Mouse (Mus musculus) G1E-ER4 (cell line): ENCODE results near the gene Nrxn3. TPM values are rescaled to one million over a fixed set of nuclear protein-coding genes. Genes with fewer than 3 reads are reported as not detected.

Source experiments
- GATA1 ChIP-seq: IDR thresholded peaks from one replicate; pipeline ENCODE4 v1.8.0; 2012; ENCODE audit warnings: low read length, inconsistent platforms
- polyA plus RNA-seq: library from polyadenylated mRNA; stranded (reverse); fragments of >175 nt; gene quantifications from 2 replicates; pipeline ENCODE4 v1.2.3, GENCODE M21; 2012

Gene Nrxn3
- polyA plus RNA-seq, 1 experiment: not detected

DNA sequence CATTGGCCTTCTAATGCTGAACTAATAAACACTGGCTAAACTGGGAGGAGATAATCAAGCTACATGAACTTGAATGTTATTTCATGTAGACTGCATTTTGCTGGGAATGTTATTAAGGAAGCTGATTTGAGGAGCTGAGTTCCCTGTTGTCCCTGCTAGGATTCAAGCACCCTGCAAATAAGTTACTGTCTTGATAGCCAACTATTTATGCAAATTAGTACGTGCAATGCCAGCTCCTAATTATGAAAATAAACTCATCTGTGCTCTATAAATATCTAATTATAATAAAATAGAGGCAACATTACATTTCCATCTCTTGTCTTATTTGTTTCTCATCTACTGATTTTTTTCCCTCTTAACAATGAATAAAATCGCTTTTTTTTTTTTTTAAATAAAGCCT is 135.0 kb downstream of the Nrxn3 start:
- no peak for TF ChIP-seq GATA1

DNA sequence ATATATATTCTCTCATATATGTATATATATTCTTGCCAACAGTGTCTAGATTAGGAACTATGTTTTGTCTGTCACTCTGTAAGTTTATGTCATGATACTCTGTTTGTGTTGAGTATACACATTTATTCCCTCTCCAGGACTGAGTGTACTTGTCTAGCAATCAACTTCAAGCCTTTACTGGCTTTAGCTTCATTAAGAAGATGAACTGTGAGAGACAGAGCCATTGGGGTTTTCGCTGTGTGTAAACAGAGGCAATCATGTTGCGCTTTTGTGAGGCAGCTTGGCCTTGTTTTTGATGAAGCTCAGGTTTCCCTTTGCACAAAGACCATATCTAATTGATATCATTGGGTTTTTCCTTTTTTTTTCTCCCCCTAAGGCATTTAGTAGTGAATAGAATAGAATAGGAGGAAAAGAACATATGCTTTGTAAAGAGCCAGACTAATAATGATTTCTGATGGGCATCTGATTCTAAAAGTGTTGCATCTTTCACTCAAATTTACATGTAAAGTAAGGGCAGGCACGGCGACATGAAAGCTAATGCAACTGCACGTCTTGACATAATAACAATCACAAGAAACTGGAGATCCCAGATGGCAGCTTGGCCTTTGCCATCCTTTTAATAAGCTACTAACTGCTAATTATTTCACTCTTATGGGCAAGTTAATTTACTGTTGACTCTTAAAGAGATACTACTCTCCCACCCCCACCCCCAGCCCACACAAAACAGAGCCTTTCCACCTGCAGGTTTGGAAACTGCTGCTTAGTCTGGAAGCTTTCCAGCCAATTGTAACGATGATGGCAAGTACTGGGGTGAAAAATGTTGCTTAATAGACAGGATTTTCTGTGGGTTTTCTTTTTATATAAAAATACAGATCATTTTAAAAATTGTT is 137.0 kb downstream of the Nrxn3 start:
- no peak for TF ChIP-seq GATA1

DNA sequence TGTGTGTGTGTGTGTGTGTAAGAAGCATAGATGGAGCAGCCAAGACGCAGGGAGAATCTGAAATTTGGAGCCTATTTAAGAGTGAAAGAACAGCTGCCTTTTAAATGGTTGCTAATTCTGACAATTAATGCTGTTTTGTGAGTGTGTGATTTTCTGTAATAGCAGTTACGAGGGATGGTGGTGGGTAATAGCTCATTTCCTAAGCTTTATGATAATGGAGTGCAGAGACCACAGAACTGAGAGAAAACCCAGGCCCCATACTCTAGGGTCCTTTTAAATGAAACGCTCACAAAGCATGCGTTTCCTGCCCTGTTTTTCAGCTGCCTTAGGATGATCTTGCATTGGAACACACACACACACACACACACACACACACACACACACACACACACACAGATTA is 137.7 kb downstream of the Nrxn3 start:
- TF ChIP-seq GATA1: no peak

DNA sequence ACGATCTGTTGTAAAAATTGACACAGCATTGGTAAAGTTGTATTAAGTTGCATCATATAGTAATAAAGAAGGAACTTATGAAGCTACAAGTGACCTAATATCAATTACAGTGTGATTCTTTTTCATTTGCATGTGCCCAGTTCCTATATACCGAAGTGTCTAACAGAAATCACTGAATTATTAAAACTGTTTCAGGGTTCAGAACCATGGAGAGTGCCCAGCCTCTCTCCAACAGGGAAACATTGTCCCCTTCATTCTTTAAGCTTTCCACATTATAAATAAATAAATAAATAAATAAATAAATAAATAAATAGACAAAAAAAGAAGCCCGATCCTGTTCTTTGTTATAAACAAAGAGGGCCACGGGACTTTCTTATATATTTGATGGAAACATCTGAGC is 140.4 kb downstream of the Nrxn3 start:
- TF ChIP-seq GATA1: no peak

DNA sequence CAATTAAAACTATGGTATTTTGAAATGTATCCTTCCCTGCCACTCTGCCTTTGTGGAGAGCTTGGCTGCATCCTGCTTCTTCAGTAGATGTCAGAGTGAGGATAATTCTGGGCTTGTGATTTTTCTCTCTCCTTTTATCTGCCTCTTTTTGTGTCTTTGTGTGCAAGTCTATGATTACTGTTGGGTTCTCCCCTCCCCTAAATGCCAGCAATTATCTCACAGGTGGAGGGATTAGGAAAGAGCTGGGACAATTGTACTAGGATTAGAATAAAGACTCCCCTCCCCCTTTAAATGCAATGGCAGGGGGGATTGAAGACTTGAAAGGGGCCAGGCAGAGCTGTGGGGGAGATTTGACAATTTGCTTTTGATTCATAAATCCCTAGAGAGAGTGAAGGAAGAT is 145.6 kb downstream of the Nrxn3 start:
- no peak for TF ChIP-seq GATA1

DNA sequence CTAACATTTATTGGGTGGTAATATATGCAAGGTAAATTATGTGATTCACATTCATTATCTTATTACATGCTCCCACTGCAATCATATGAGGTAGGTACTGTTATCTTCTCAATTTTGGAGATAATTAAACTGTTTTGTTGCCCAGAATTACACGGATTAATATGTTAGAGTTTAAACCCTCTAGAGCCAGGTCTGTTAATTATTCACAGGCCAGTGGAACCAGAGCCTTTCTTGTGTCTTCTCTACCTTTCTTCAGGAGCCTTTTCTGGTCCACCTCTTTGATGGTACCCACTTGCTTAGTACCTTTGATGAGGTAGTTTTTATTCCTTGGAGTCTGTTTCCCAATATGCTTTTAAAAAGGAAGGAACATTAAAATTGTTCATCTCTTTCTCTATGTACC is 174.7 kb downstream of the Nrxn3 start:
- no peak for TF ChIP-seq GATA1

DNA sequence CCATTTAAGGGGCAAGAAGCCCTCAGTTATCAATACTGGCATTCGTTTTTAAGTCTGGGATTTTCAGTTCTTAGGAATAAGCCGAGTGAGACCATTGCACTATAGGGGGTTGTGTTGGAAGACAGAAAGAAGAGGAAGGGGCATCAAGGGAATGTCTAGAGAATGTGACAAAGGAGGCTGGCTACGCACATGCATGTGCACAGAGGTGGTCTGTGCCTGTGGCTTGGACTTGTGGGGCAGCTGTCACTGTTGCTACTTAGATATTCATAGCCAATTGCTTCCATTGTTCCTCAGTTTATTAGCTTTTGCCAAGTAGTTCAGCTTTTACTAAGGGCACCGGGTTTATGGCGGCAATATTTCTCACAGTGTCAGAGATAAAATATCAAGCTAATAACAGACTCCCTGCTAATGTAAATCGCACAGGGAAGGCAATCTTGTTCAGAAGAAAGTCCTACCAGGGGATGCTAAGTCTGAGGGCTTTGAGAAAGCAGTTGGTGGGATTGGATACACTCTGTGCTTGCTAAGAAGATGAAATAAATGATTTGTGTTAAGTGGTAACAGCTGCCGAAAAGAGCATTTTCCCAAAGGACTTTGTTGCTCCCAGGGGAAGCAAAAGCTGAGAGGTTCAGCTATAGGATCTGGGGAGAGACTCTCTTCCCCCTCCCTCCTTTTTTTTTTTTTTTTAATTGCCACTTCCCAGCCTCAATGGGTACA is 177.5 kb downstream of the Nrxn3 start:
- no peak for TF ChIP-seq GATA1

DNA sequence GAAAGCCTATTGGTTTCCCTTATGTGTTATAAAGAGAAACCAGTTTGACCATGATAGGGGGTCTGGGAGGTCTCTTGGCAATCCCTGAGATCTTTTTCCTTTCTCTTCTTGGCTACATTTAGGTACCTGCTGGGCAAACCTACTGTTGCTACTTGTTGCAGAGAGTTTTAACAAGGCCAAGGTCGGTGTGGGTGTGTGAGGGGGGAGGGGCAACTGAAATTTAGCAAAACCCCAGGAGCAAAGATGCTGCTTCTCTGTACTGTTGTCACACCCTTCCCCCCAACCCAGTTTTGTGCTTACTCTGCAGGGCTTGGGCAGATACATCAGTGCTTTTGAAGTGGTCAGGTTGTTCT is 178.0 kb downstream of the Nrxn3 start:
- TF ChIP-seq GATA1: no peak

DNA sequence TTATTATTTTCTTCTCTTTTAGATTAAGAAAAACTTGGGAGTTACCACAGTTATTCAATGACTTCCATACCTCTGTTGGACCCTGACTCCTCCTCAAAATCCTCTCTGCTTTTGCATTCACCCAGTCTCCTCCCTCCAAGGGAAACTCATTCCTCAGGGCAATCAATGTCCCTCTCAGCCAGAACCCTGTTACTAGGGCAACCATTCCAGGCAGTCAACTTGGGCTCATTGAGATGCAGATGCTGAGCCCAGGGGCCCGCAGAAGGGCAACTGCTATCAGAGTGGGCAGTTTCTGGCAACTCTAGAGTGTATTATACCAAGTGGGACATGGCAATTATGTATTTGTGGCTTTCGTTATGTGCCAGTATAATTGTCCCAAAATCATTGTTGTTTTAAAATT is 188.1 kb downstream of the Nrxn3 start:
- TF ChIP-seq GATA1: no peak

DNA sequence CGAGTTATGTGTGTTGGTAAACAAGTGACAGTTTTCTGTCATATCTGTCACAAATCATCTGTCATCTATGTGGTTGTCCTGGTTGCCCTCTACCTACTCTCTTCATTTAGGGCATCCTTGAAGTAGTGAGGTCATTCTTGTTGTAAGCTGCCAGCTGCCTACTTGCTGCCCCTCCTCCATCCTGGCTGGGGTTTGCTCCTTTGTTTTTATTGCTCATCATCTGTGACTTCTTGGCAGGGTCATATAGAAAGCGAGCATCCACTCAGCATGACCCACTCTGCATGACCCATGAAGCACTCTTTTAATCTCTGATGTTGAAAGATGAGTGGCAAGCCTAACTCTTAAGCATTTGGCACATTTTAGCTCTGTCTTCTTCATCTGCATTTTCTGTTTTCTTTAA is 194.1 kb downstream of the Nrxn3 start:
- TF ChIP-seq GATA1: no peak

DNA sequence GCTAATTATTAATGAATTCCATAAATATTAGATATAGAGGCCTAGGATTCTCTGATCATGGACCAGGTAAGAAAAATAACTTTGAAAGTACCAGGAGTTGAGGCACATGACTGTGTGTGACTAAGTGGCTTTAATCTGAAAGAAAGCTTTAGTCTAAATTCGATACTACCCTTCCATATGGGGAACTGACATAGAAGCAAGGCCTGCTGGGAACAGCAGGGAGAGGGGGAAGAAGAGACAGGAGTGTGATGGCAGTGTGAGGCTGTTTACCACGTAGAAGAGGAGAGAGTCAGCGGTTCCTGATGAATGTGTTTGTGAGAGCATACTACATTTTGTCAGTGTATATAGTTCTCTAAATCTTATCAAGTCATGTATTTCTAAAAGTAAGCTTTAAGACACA is 202.2 kb downstream of the Nrxn3 start:
- no peak for TF ChIP-seq GATA1

DNA sequence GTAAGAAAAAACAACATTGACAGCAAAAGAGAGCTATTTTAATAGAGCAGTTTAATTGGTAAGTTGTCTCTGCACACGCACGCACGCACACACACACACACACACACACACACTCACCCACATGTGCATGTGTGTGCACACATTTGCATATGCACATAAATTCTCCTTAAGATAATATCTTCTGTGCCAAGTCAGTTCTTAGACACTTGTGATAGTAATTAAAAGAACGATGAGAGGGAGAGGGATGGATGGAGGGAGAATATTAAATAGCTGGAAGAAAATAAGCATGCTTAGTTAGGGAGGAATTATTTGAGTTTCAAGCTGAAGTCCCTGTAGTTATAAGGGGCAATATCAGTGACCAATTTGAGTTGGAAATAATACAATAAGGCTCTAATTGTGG is 203.6 kb downstream of the Nrxn3 start:
- no peak for TF ChIP-seq GATA1

DNA sequence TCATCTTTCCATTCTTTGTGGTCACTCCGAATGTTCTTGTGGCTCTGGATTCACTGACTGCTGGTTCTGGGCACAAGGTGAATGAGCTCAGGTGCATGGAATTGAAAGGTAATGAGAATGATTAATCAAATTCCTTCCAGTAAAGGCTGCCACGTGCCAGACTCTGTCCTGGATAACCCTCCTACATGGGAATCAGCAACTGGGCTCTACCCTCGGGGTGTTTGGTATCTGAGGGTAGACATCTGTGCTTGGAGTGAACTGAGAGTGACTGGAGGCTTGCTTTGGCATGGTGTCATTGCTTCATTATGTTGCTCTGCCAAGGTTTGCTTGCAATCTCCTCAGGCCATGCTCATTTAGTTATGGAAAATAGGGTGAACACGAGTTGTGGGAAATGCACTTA is 209.0 kb downstream of the Nrxn3 start:
- TF ChIP-seq GATA1: no peak

DNA sequence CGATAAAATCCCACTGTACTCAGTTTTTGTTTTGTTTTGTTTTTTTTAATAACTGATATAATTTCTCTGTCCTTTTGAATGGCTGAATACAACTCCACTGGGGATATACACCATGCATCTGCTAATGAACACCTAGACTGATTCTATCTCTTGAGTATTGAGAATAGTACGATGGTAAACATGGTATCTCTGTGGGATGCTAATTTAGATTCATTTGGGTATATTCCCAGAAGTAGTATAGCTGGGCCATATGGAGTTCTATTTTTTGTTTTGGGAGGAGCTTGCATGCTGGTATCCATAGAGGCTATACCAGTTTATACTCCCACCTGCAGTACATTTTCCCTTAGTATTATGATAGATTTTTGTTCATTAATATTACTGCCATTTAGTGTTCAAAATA is 217.0 kb downstream of the Nrxn3 start:
- TF ChIP-seq GATA1: no peak

DNA sequence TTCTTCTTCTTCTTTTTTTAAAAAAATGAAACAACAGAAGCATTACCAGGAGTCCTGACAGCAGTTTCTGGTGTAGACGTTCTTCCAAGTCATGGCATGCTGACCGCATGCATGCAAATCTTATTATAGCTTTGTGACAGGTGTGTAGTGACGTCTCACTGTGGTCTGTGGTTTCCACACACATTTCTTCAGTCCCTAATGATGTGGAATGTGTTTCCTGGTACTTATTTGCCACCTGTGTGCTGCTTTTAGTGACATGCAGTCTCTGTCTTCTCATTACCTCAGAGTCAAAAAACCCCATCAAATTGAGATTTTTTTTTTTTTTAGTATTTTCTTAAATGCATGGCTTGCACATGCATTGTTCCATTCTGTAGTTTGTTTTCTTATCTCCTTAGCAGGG is 222.3 kb downstream of the Nrxn3 start:
- no peak for TF ChIP-seq GATA1

DNA sequence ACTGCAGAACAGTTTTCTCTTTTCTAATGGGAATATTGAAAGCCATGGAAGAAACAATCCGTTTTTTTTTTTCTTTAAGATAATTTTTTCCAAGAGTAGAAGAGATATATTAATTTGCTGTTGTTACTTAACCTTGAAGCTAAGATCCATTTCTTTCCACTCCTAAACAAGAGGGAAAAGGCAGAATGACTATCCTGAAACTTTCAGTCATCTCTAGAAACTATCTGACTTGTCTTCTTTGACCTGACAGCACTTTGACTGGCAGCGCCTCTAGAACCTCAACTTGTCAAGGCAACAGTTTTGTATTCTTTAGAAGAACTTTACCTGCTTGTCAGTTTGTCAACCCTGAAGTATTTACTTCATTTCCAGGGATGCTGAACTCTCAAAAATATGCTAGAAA is 227.2 kb downstream of the Nrxn3 start:
- no peak for TF ChIP-seq GATA1
